Mouse (Mus musculus) cerebellum, adult 2 months (tissue): ENCODE results near the gene Scamp4. TPM values are rescaled to one million over a fixed set of nuclear protein-coding genes. Genes with fewer than 3 reads are reported as not detected.
A peak's percentile ranks its signal among the peaks of the same experiment; 100 is the strongest.

Experiments used
- DNase-seq, 2 experiments: peaks; one replicate each; pipeline ENCODE4 v3.0.0; 2021
- H3K27ac ChIP-seq: fragments of 200-500 bp; 2 replicates; pipeline ENCODE4 v1.5.1; 2012; ENCODE audit warnings: low read length, control low read depth, inconsistent platforms; ENCODE audit not compliant: insufficient read depth
- H3K27me3 ChIP-seq: fragments of 200-500 bp; 2 replicates; pipeline ENCODE4 v1.6.1; 2012; ENCODE audit warnings: inconsistent platforms, mild to moderate bottlenecking, low read length, moderate library complexity; ENCODE audit not compliant: control insufficient read depth, insufficient read depth
- H3K4me1 ChIP-seq: fragments of 200-500 bp; 2 replicates; pipeline ENCODE4 v1.6.1; 2011; ENCODE audit warnings: low read length; ENCODE audit not compliant: control insufficient read depth, insufficient read depth
- H3K4me3 ChIP-seq: fragments of 200-500 bp; replicated peaks from 2 replicates; pipeline ENCODE3; 2011; ENCODE audit warnings: mild to moderate bottlenecking, low read depth, low read length, control low read depth; ENCODE audit not compliant: insufficient read depth
- CTCF ChIP-seq: fragments of 200-500 bp; IDR thresholded peaks from 2 replicates; pipeline ENCODE4 v1.5.1; 2011; ENCODE audit warnings: low read depth, mild to moderate bottlenecking, control low read depth, low read length, moderate library complexity, borderline replicate concordance; ENCODE audit not compliant: insufficient read depth
- POLR2A ChIP-seq: fragments of 200-500 bp; IDR thresholded peaks from 2 replicates; pipeline ENCODE4 v1.6.1; 2011; ENCODE audit warnings: low read length, control low read depth, borderline replicate concordance; ENCODE audit not compliant: insufficient read depth
- WGBS: fragments of 180-500 bp; shearing (Covaris S2); methylation state at CpG from one replicate; pipeline ENCODE4 v1.1.7; 2018; 5-methylcytosine and 5-hydroxymethylcytosine counted together
- polyA plus RNA-seq: library from polyadenylated mRNA; depleted of rRNA; stranded (reverse); fragments of >200 nt; gene quantifications from 2 replicates; pipeline ENCODE4 v1.2.3, GENCODE M21; 2012

Gene Scamp4
- polyA plus RNA-seq, 1 experiment = 57.9 TPM

DNA sequence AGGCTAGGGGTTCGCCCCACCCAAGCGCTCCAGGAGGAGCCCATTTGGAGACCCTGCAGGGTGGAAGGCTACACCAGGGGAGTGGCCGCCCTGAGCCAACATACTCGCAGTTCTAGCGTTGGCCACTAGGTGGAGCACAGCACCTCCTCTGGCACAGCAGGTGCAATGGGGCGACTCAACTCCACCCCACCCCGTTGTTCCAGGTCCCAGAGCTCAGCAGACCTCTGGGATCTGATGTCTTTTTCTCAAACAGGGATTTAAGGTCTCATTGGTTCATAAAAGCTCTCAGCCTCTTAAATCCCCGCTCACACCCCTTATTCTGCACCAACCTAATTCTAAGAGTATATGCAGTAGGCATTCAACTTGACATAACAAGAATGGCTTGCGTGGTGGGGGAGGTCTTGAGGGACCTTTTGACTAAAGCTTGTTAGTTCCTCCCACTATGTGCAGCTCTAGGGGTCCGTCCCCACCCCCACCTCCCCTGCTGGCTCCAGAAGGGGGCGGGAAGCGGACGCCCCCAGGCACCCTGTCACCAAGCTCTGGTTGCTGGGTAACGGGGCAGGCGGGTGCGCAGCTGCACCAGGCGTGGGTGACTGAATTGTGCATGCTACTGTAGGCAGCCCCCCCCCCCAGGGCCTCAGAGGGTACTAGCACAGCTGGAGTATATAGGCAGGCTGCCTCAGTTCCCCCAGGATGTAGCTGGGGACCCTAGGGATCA lies 36.1 kb upstream of the Scamp4 start:
- 10% methylated on average over 17 of the region's 17 CpGs for WGBS
- Histone ChIP-seq H3K27ac (no peak overlapping the region), H3K4me3 (peak overlapping the region; percentile 9), H3K4me1 (peaks cover 6% of the 10 kb centered on the region), H3K27me3 (no peaks in the 10 kb centered on the region)
- TF ChIP-seq POLR2A (no peak), CTCF (peak; percentile 99)
- DNase-seq = peak; percentile 85 to 93

DNA sequence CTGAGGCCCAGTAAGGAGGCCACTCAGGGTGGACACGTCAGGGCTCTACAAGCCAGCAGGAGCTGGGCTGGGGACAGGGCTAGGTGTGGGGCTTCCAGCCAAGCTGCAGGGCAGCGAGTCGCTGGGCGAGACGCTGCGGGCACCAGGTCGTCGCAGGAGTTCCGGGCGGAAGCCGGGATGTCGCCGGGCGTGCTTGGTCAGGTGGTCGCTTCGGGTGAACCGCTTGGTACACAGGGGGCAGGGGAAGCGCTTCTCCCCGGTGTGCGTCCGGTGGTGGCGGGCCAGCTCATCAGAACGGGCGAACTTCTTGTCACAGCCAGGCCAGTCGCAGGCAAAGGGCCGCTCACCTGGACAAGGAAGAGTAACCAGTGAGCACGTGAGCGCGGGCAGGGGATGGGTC lies 33.8 kb upstream of the Scamp4 start:
- DNase-seq = no peak
- WGBS = 89% methylated on average over 29 of the region's 29 CpGs
- no peaks in the 10 kb centered on the region for H3K27me3 ChIP-seq
- TF ChIP-seq CTCF = no peak
- H3K4me3 ChIP-seq = no peak overlapping the region
- peaks cover 6% of the 10 kb centered on the region for H3K4me1 ChIP-seq
- no peak overlapping the region for H3K27ac ChIP-seq

DNA sequence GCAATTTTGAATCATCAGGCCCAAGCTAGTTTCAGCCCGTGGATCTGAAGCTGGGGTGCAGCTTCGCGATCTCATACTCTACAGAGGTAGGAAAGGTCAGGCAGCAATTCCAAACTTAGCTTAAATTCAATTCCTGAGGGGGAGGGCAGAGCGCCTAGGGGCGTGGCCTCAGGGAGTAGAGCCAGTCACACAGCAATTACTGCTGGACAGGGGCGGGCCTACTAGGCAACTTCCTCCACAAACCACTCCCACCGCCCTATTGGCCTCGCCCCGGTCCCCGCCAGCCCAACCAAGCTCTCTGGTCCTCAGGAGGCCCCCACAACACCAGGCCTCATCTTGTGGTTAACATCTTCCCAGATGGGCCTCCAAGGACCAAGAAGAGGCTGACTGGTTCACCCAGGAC lies 33.0 kb upstream of the Scamp4 start:
- no peaks in the 10 kb centered on the region for H3K27me3 ChIP-seq
- no peak overlapping the region for H3K27ac ChIP-seq
- no peak for DNase-seq
- WGBS = 73% methylated on average over 10 of the region's 10 CpGs
- peaks cover 9% of the 10 kb centered on the region for H3K4me1 ChIP-seq
- no peak for TF ChIP-seq CTCF
- no peak for TF ChIP-seq POLR2A
- no peak overlapping the region for H3K4me3 ChIP-seq

DNA sequence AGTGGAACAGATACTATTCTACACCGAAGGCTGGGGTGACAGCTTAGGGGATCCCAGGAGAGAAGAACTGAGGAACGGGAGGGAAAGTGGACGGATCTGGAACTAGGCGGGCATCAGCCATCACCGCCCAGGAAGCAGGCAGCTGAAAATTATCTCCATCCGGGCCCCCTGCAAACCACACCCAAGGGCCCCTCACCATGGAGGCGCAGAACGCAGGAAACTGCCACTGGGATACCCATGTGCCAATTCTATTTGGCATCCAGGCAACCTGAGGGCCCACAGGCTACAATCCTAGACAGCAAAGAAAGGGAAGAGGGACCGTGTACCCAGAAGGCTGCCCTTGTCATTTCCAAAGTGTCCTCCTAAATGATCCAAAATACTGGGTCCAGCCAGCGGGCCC lies 32.3 kb upstream of the Scamp4 start:
- Histone ChIP-seq H3K4me1 (peaks cover 9% of the 10 kb centered on the region), H3K4me3 (no peak overlapping the region), H3K27me3 (no peaks in the 10 kb centered on the region), H3K27ac (peak overlapping the region; percentile 2; the same call in 1 of the 2 replicates)
- DNase-seq = no peak
- WGBS = 77% methylated on average over 10 of the region's 10 CpGs
- no peak for TF ChIP-seq CTCF
- TF ChIP-seq POLR2A = no peak

DNA sequence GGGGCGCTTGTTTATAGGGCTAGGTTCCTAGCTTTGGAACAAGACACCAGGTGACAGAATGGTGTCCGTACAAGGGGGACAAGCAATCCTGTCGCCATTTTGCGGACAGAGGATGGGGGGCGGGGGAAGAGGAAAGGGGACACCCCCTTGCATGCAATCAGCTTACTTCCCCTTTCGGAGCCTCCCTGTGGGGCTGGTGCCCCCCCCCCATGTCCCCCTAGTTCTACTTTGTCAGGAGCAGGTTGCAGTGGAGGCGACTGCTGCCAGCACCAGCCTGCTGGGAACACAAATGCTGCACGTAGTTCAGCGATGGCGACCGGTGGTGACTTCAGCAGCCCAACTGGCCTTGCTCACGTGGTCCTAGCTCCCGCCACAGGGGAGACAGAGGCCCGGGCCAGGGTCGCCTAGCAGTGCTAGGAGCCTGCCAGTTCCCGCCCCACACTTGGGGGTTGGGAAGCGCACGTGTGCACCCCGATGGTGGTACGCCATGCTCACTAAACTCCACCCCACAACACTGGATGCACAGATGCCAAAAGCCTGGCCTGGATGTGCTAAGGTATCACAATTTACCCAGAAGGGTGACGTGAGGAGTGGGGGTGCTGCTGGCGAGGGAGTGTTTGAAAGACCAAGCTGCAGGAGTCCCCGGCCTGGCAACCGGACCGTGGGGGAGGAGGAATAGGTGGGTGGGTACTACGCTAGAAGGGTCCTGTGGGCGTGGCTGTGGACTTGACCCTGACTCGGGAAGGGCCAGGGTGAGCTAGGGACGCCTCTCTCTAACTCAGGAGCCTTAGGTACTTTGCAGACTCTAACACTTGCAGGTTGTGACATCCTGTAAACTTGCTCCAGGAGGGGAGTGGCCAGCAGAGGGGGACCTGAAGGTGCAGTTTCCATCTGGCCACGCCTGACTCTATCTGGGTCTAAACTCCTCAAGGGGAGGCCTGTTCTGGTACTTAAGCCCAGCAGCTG lies 31.5 kb upstream of the Scamp4 start:
- peak; percentile 35 to 55 for DNase-seq
- Histone ChIP-seq H3K4me1 (peaks cover 14% of the 10 kb centered on the region), H3K4me3 (peak overlapping the region; percentile 23), H3K27ac (peak overlapping the region; percentile 2; the same call in 1 of the 2 replicates), H3K27me3 (no peaks in the 10 kb centered on the region)
- no peak for TF ChIP-seq CTCF
- TF ChIP-seq POLR2A = no peak
- WGBS = 19% methylated on average over 30 of the region's 30 CpGs

DNA sequence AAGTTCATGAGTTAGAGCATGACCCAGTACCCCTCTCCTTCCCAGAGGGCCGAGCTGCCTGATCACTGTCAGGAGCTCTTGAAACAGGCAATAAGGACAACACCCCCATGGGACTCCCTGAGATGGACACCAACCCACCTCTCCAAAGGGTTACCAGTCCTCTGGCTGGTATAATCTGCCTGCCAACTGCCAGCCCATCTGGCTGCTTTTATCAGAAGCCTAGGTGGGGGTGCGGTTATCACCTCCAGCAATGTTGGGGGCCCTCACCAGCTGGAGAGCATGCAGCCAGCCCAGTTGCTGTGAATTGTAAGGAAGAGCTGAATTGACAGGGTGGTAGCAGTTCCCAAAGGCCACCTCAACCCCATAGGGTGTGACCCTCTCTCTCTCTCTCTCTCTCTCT lies 30.2 kb upstream of the Scamp4 start:
- Histone ChIP-seq H3K27ac (no peak overlapping the region), H3K4me3 (no peak overlapping the region), H3K4me1 (peaks cover 16% of the 10 kb centered on the region), H3K27me3 (no peaks in the 10 kb centered on the region)
- WGBS = 67% methylated on average over 2 of the region's 2 CpGs
- no peak for DNase-seq
- no peak for TF ChIP-seq CTCF
- TF ChIP-seq POLR2A = no peak

DNA sequence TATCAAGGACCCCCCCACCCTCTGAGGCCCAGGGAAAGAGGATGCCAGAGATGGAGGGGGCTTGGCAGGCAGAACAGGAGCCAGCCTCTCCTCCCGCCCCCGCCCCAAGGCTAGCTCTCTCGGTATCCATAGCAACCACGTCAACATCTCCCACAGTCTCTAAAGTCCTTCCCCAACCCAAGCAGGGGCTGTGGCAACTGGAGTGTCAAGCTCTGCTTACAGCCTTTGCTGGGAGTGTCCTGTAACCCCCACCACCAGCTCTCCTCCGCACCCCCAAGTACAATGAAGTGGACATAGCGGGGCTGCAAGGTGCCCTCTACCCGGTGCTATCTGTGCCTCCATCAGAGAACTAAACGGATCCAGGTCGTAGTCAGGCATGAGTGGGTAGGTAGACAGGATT lies 28.7 kb upstream of the Scamp4 start:
- no peak for TF ChIP-seq CTCF
- no peak for TF ChIP-seq POLR2A
- Histone ChIP-seq H3K27me3 (no peaks in the 10 kb centered on the region), H3K4me1 (peaks cover 16% of the 10 kb centered on the region), H3K27ac (no peak overlapping the region), H3K4me3 (no peak overlapping the region)
- WGBS = 53% methylated on average over 9 of the region's 9 CpGs
- no peak for DNase-seq

DNA sequence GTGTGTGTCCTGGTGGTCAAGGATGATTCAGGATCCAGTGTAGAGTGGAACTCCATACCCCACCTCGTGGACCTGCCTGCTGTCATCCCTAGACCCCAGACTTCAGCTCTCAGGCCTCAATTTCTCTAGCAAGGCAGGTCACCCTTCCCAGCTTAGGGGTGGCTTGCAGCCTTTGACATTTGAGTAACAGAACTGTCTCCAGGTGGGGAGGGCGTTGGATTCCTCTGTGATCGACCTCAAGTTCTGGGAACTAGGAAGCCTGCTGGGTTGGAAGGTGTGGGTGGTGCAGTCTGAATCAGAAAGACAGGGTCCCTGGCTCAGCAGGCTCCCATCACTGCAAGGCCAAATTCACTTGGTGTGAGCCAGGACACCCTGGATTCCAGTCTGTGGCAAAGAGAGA lies 27.8 kb upstream of the Scamp4 start:
- H3K4me1 ChIP-seq = peaks cover 16% of the 10 kb centered on the region
- DNase-seq = no peak

More for the DNA sequence above, 27.8 kb upstream of the Scamp4 start:
- WGBS = 58% methylated on average over 3 of the region's 3 CpGs
- no peak overlapping the region for H3K27ac ChIP-seq
- TF ChIP-seq CTCF (no peak), POLR2A (no peak)
- H3K27me3 ChIP-seq = no peaks in the 10 kb centered on the region
- H3K4me3 ChIP-seq = no peak overlapping the region
